Mouse (Mus musculus): ENCODE data around the gene Acap1. TPM values are rescaled to one million over a fixed set of nuclear protein-coding genes. Genes with fewer than 3 reads are reported as not detected.

The Acap1 gene
- polyA plus RNA-seq, 1 experiment from 2014 or later: 1.6 TPM

GRCm38 (mm10) chr11:69846738-69847688 lies 48.3 kb downstream of the Acap1 start:
- Histone ChIP-seq H3K4me2 (peak overlapping the region; percentile 94), H3K4me1 (peaks cover 35% of the 10 kb centered on the region), H3K4me3 (peak overlapping the region; percentile 76), H3K9me3 (no peaks in the 10 kb centered on the region), H3K27ac (peak overlapping the region; percentile 96), H3K27me3 (no peaks in the 10 kb centered on the region), H3K36me3 (peaks cover 44% of the 10 kb centered on the region), H3K9ac (peak overlapping the region; percentile 90)
- WGBS: 8% methylated on average over 37 of the region's 37 CpGs
- peak; percentile 33; the same call in 1 of the 2 replicates for ATAC-seq (ENCODE audit: insufficient number of reproducible peaks, insufficient read depth, low FRiP score, low TSS enrichment, low read depth)

GRCm38 (mm10) chr11:69846198-69846680 lies 49.1 kb downstream of the Acap1 start, which contains the start of gene Plscr3:
Plscr3 (plus strand) TSS chr11:69846376.
- H3K27ac ChIP-seq: peak within 1 kb of the TSS; percentile 96

GRCm38 (mm10) chr11:69838714-69839104 lies 56.6 kb downstream of the Acap1 start:
- Histone ChIP-seq H3K4me1 (peaks cover 40% of the 10 kb centered on the region), H3K36me3 (peaks cover 3% of the 10 kb centered on the region; the same call in 1 of the 2 replicates), H3K9ac (peak overlapping the region; percentile 82), H3K9me3 (no peaks in the 10 kb centered on the region), H3K4me2 (peak overlapping the region; percentile 92), H3K4me3 (peak overlapping the region; percentile 80), H3K27me3 (no peaks in the 10 kb centered on the region), H3K27ac (peak overlapping the region; percentile 95)
- 2% methylated on average over 7 of the region's 7 CpGs for WGBS
- ATAC-seq (ENCODE audit: insufficient number of reproducible peaks, insufficient read depth, low FRiP score, low TSS enrichment, low read depth): no peak

More at GRCm38 (mm10) chr11:69846198-69846680, 49.1 kb downstream of the Acap1 start, which contains the start of gene Plscr3:
- H3K9me3 ChIP-seq: no peaks in the 10 kb centered on the region
- H3K4me1 ChIP-seq: peaks cover 35% of the 10 kb centered on the region
- H3K36me3 ChIP-seq: peaks cover 37% of the 10 kb centered on the region
- H3K9ac ChIP-seq: peak within 1 kb of the TSS; percentile 90
- no peaks in the 10 kb centered on the region for H3K27me3 ChIP-seq
- H3K4me3 ChIP-seq: peak within 1 kb of the TSS; percentile 76
- peak; percentile 88 for ATAC-seq (ENCODE audit: insufficient number of reproducible peaks, insufficient read depth, low FRiP score, low TSS enrichment, low read depth)
- under 1% methylated on average over 29 of the region's 38 CpGs for WGBS
- H3K4me2 ChIP-seq: peak within 1 kb of the TSS; percentile 94

- H3K36me3 ChIP-seq: peaks cover 8% of the 10 kb centered on the region
Observed at GRCm38 (mm10) chr11:69837952-69838713, 57.2 kb downstream of the Acap1 start, which contains the start of gene Tmem256. Tmem256 (plus strand) TSS chr11:69838514.

GRCm38 (mm10) chr11:69837604-69837951 lies 57.8 kb downstream of the Acap1 start, which contains the start of gene Nlgn2:
Nlgn2 (minus strand) TSS chr11:69837784.
- no peaks in the 10 kb centered on the region for H3K9me3 ChIP-seq
- H3K27ac ChIP-seq: peak within 1 kb of the TSS; percentile 95
- peaks cover 45% of the 10 kb centered on the region for H3K4me1 ChIP-seq
- peaks cover 13% of the 10 kb centered on the region for H3K36me3 ChIP-seq
- 0% methylated on average over 18 of the region's 32 CpGs for WGBS
- peak within 1 kb of the TSS; percentile 84 for H3K9ac ChIP-seq
- peak; percentile 74 for ATAC-seq (ENCODE audit: insufficient number of reproducible peaks, insufficient read depth, low FRiP score, low TSS enrichment, low read depth)
- H3K4me3 ChIP-seq: peak within 1 kb of the TSS; percentile 80
- no peaks in the 10 kb centered on the region for H3K27me3 ChIP-seq
- peak within 1 kb of the TSS; percentile 92 for H3K4me2 ChIP-seq

More at GRCm38 (mm10) chr11:69837952-69838713, 57.2 kb downstream of the Acap1 start, which contains the start of gene Tmem256:
- H3K27me3 ChIP-seq: no peaks in the 10 kb centered on the region
- H3K4me3 ChIP-seq: peak within 1 kb of the TSS; percentile 80
- peak within 1 kb of the TSS; percentile 84 for H3K9ac ChIP-seq
- H3K9me3 ChIP-seq: no peaks in the 10 kb centered on the region
- under 1% methylated on average over 34 of the region's 34 CpGs for WGBS
- H3K27ac ChIP-seq: peak within 1 kb of the TSS; percentile 95
- H3K4me1 ChIP-seq: peaks cover 45% of the 10 kb centered on the region
- peak within 1 kb of the TSS; percentile 92 for H3K4me2 ChIP-seq
- ATAC-seq (ENCODE audit: insufficient number of reproducible peaks, insufficient read depth, low FRiP score, low TSS enrichment, low read depth): peak; percentile 89

- Histone ChIP-seq H3K9me3 (no peaks in the 10 kb centered on the region), H3K4me1 (peaks cover 45% of the 10 kb centered on the region)
- WGBS: under 1% methylated on average over 46 of the region's 52 CpGs
Observed at GRCm38 (mm10) chr11:69836703-69837576, 58.4 kb downstream of the Acap1 start.

GRCm38 (mm10) chr11:69835966-69836335 lies 59.4 kb downstream of the Acap1 start:
- no peaks in the 10 kb centered on the region for H3K9me3 ChIP-seq
- H3K27ac ChIP-seq: no peak overlapping the region
- H3K27me3 ChIP-seq: no peaks in the 10 kb centered on the region
- peaks cover 29% of the 10 kb centered on the region for H3K36me3 ChIP-seq
- H3K4me3 ChIP-seq: peak overlapping the region; percentile 80
- H3K9ac ChIP-seq: peak overlapping the region; percentile 84
- WGBS: 0% methylated on average over 4 of the region's 4 CpGs
- no peak for ATAC-seq (ENCODE audit: insufficient number of reproducible peaks, insufficient read depth, low FRiP score, low TSS enrichment, low read depth)
- peak overlapping the region; percentile 92 for H3K4me2 ChIP-seq
- H3K4me1 ChIP-seq: peaks cover 50% of the 10 kb centered on the region

More at GRCm38 (mm10) chr11:69836703-69837576, 58.4 kb downstream of the Acap1 start:
- Histone ChIP-seq H3K27ac (peak overlapping the region; percentile 95), H3K4me3 (peak overlapping the region; percentile 80), H3K4me2 (peak overlapping the region; percentile 92), H3K9ac (peak overlapping the region; percentile 84), H3K27me3 (no peaks in the 10 kb centered on the region), H3K36me3 (peaks cover 20% of the 10 kb centered on the region)
- ATAC-seq (ENCODE audit: insufficient number of reproducible peaks, insufficient read depth, low FRiP score, low TSS enrichment, low read depth): no peak

GRCm38 (mm10) chr11:69835326-69835965 lies 59.9 kb downstream of the Acap1 start:
- peak overlapping the region; percentile 92 for H3K4me2 ChIP-seq
- no peaks in the 10 kb centered on the region for H3K27me3 ChIP-seq
- H3K9ac ChIP-seq: peak overlapping the region; percentile 84
- peak overlapping the region; percentile 80 for H3K4me3 ChIP-seq
- peaks cover 31% of the 10 kb centered on the region for H3K36me3 ChIP-seq
- H3K9me3 ChIP-seq: no peaks in the 10 kb centered on the region
- 10% methylated on average over 9 of the region's 9 CpGs for WGBS
- peaks cover 50% of the 10 kb centered on the region for H3K4me1 ChIP-seq
- H3K27ac ChIP-seq: peak overlapping the region; percentile 51; the same call in 1 of the 2 replicates
- no peak for ATAC-seq (ENCODE audit: insufficient number of reproducible peaks, insufficient read depth, low FRiP score, low TSS enrichment, low read depth)

- Histone ChIP-seq H3K27ac (peak overlapping the region; percentile 51), H3K4me3 (peak overlapping the region; percentile 80), H3K36me3 (peaks cover 36% of the 10 kb centered on the region), H3K4me2 (peak overlapping the region; percentile 92), H3K4me1 (peaks cover 49% of the 10 kb centered on the region), H3K9me3 (no peaks in the 10 kb centered on the region), H3K27me3 (no peaks in the 10 kb centered on the region), H3K9ac (peak overlapping the region; percentile 84)
- ATAC-seq (ENCODE audit: insufficient number of reproducible peaks, insufficient read depth, low FRiP score, low TSS enrichment, low read depth): no peak
- 8% methylated on average over 35 of the region's 48 CpGs for WGBS
Observed at GRCm38 (mm10) chr11:69834001-69834549, 61.3 kb downstream of the Acap1 start.

- H3K4me3 ChIP-seq: peak overlapping the region; percentile 80
- WGBS: 60% methylated on average over 8 of the region's 8 CpGs
- no peaks in the 10 kb centered on the region for H3K9me3 ChIP-seq
- no peak for ATAC-seq (ENCODE audit: insufficient number of reproducible peaks, insufficient read depth, low FRiP score, low TSS enrichment, low read depth)
- H3K4me2 ChIP-seq: peak overlapping the region; percentile 92
- H3K9ac ChIP-seq: peak overlapping the region; percentile 84
- no peaks in the 10 kb centered on the region for H3K27me3 ChIP-seq
- H3K4me1 ChIP-seq: peaks cover 46% of the 10 kb centered on the region
- peak overlapping the region; percentile 51; the same call in 1 of the 2 replicates for H3K27ac ChIP-seq
- H3K36me3 ChIP-seq: peaks cover 41% of the 10 kb centered on the region
Observed at GRCm38 (mm10) chr11:69833554-69833953, 61.8 kb downstream of the Acap1 start.

Measured in embryonic facial prominence, embryonic 13.5 days (tissue).